Mouse (Mus musculus): ENCODE results near the gene Pcmtd2.

DNA sequence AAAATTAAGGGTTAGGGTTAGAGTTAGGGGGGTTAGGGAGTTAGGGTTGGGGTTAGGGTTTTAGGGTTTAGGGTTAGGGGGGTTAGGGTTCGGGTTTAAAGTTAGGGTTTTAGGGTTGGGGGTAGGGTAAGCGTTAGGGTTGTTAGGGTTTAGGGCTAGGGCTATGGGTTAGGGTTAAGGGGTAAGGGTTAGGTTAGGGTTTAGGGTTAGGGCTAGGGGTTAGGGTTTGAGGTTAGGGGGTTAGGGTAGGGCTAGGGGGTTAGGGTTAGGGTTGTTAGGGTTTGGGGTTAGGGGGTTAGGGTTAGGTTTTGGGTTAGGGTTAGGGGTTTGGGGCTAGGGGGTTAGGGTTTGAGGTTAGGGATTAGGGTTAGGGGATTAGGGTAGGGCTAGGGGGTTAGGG lies 33.4 kb downstream of the Pcmtd2 start:
- TF ChIP-seq POLR2A (IDR thresholded peaks at IDR 0.05; ENCODE audit: low read depth, low read length): no peak
- TF ChIP-seq CTCF (IDR thresholded peaks at IDR 0.05; ENCODE audit: borderline replicate concordance, insufficient read depth, low read length): no peak

Data from embryonic fibroblast, embryonic 13.5 days (primary cell).